Mouse (Mus musculus): ENCODE measurements around the gene Btbd9.
A peak's percentile ranks its signal among the peaks of the same experiment; 100 is the strongest.

DNA sequence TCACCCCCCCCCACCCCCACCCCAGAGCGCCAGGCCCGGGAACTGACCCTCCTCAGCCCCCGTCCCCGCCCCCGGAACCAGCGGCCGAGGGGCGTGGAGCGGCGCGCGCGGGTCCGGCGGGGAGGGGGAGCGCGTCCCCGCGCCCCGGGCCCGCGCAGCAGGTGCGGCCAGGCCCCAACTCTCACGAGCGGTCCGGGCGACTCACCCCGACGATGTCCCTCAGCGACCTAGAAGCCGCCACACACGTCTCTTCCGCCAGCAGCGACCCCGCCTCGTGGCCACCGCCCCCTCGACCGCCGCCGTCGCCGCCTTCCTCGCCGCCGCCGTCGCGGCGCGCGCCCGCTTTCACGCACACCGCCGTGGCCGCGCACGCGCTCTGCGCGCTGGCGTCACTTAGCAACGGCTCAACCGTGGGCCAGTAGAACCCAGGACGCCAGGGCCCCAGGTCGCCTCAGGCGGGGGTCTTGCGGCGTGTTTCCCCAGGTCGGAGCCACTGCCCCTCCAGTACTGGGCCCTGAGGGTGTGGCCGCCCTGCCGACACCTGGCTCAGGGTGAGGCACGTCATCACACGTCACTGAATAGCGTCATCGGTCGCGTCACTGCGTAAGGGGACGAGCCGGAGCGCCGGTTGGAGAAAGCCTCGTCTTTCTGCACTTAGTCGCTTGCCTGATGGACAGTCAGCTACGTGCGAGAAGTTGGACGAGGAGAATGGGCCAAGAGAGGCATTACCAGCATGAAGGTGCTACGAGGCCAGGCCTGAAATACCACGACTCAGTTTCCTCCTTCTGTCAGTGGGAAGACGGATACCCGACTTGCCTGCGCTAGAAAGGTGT is at the start of gene Btbd9:
- TF ChIP-seq CTCF (IDR thresholded peaks at IDR 0.05; ENCODE audit: borderline replicate concordance, insufficient read depth, low read length) (no peak), POLR2A (IDR thresholded peaks at IDR 0.05; ENCODE audit: low read depth, low read length) (peak; percentile 93)
